Mouse (Mus musculus): ENCODE measurements around the gene Apoc2.

The Apoc2 gene

GRCm38 (mm10) chr7:19676662-19677061 is 1.1 kb downstream of the Apoc2 start:
- DNase-seq: no peak

GRCm38 (mm10) chr7:19675824-19676223 is 1.9 kb downstream of the Apoc2 start:
- no peak for DNase-seq

GRCm38 (mm10) chr7:19673083-19673699 is 4.5 kb downstream of the Apoc2 start:
- DNase-seq: no peak

- DNase-seq: no peak
Observed at GRCm38 (mm10) chr7:19671511-19671910, 6.2 kb downstream of the Apoc2 start.

GRCm38 (mm10) chr7:19668947-19669721 is 8.6 kb downstream of the Apoc2 start:
- peak; percentile 96 to 98 for DNase-seq

GRCm38 (mm10) chr7:19667434-19667833 is 10.3 kb downstream of the Apoc2 start:
- no peak for DNase-seq

- DNase-seq: no peak
Observed at GRCm38 (mm10) chr7:19666750-19667149, 11.0 kb downstream of the Apoc2 start.

- DNase-seq: peak; percentile 98
Observed at GRCm38 (mm10) chr7:19664955-19665841, 12.5 kb downstream of the Apoc2 start, which contains the start of gene Clptm1. Gene Clptm1, minus strand, starts transcription at chr7:19665033.

GRCm38 (mm10) chr7:19664455-19664954 is 13.2 kb downstream of the Apoc2 start:
- DNase-seq: no peak

GRCm38 (mm10) chr7:19663940-19664339 is 13.8 kb downstream of the Apoc2 start:
- peak; percentile 20 to 23 for DNase-seq

GRCm38 (mm10) chr7:19652614-19653013 is 25.1 kb downstream of the Apoc2 start:
- no peak for DNase-seq

- DNase-seq: no peak
Observed at GRCm38 (mm10) chr7:19651063-19651786, 26.5 kb downstream of the Apoc2 start.

- DNase-seq: no peak
Observed at GRCm38 (mm10) chr7:19641223-19641622, 36.5 kb downstream of the Apoc2 start.

GRCm38 (mm10) chr7:19635074-19635827 is 42.5 kb downstream of the Apoc2 start:
- DNase-seq: no peak

- DNase-seq: no peak
Observed at GRCm38 (mm10) chr7:19634591-19634990, 43.1 kb downstream of the Apoc2 start.

- DNase-seq: no peak
Observed at GRCm38 (mm10) chr7:19633855-19634254, 43.9 kb downstream of the Apoc2 start.

- DNase-seq: no peak
Observed at GRCm38 (mm10) chr7:19633197-19633596, 44.5 kb downstream of the Apoc2 start.

- no peak for DNase-seq
Observed at GRCm38 (mm10) chr7:19632720-19633119, 45.0 kb downstream of the Apoc2 start.

- no peak for DNase-seq
Observed at GRCm38 (mm10) chr7:19632275-19632674, 45.5 kb downstream of the Apoc2 start.

- peak; percentile 95 to 96 for DNase-seq
Observed at GRCm38 (mm10) chr7:19629361-19629734, 48.4 kb downstream of the Apoc2 start, which contains the start of gene Relb. Gene Relb, minus strand, starts transcription at chr7:19629438.

- peak; percentile 84 to 85 for DNase-seq
Observed at GRCm38 (mm10) chr7:19628536-19629360, 49.0 kb downstream of the Apoc2 start.
